Mouse (Mus musculus) kidney, postnatal 0 days (tissue): ENCODE results near the gene Mllt3. TPM values are rescaled to one million over a fixed set of nuclear protein-coding genes. Genes with fewer than 3 reads are reported as not detected.

Experiments
- ATAC-seq: fragments of 200-750 bp; cut with Nextera tagmentation; replicated peaks from 2 replicates; pipeline ENCODE4 v1.8.0; 2017; ENCODE audit warnings: low read depth, moderate number of reproducible peaks, moderate TSS enrichment, moderate library complexity; ENCODE audit not compliant: low FRiP score
- DNase-seq: peaks from one replicate; pipeline ENCODE4 v3.0.0-alpha.2; 2016; ENCODE audit warnings: low spot score
- H3K27ac ChIP-seq: fragments of 300-500 bp; sonication (generic); 2 replicates; pipeline ENCODE4 v1.5.1; 2014; ENCODE audit warnings: mild to moderate bottlenecking
- H3K27me3 ChIP-seq: fragments of 300-500 bp; sonication (generic); 2 replicates; pipeline ENCODE4 v1.6.1; 2014; ENCODE audit warnings: low read length, mixed read lengths; ENCODE audit not compliant: insufficient read depth
- H3K36me3 ChIP-seq: fragments of 300-500 bp; sonication (generic); 2 replicates; pipeline ENCODE4 v1.6.1; 2014; ENCODE audit warnings: low read length, mixed read lengths; ENCODE audit not compliant: insufficient read depth
- H3K4me1 ChIP-seq: fragments of 300-500 bp; sonication (generic); replicated peaks from 2 replicates; pipeline ENCODE4 v1.6.1; 2014; ENCODE audit warnings: antibody characterized with exemption, low read length, mixed read lengths; ENCODE audit not compliant: insufficient read depth
- H3K4me2 ChIP-seq: fragments of 300-500 bp; sonication (generic); 2 replicates; pipeline ENCODE4 v1.6.1; 2014; ENCODE audit warnings: mild to moderate bottlenecking, low read length, moderate library complexity, mixed read lengths
- H3K4me3 ChIP-seq: fragments of 300-500 bp; sonication (generic); replicated peaks from 2 replicates; pipeline ENCODE4 v1.5.1; 2014; ENCODE audit warnings: low read depth, low read length
- H3K9ac ChIP-seq: fragments of 300-500 bp; sonication (generic); 2 replicates; pipeline ENCODE4 v1.6.1; 2014; ENCODE audit warnings: low read depth, low read length
- H3K9me3 ChIP-seq: fragments of 300-500 bp; sonication (generic); replicated peaks from 2 replicates; pipeline ENCODE4 v1.6.1; 2016; ENCODE audit warnings: low read length, inconsistent platforms, mixed read lengths
- CTCF ChIP-seq: IDR thresholded peaks from 2 replicates; pipeline ENCODE4 v1.5.1; 2016; ENCODE audit warnings: antibody characterized with exemption, low read depth, mild to moderate bottlenecking, moderate library complexity
- WGBS: fragments of 180-500 bp; shearing (Covaris S2); extraction: QIAGEN DNeasy Blood & Tissue Kit; methylation state at CpG from one replicate; pipeline ENCODE4 v1.1.7; 2014; 5-methylcytosine and 5-hydroxymethylcytosine counted together
- polyA plus RNA-seq: library from polyadenylated mRNA; unstranded; fragments of >200 nt; fragmentation: Nextera tagmentation; extraction: Ambion mirVana; gene quantifications from 2 replicates; pipeline ENCODE4 v1.2.1, GENCODE M21; 2015

The Mllt3 gene
- polyA plus RNA-seq, 1 experiment from 2014 or later: 28.9 TPM

GRCm38 (mm10) chr4:87863212-87863611 is 170.0 kb downstream of the Mllt3 start:
- TF ChIP-seq CTCF: no peak
- Histone ChIP-seq H3K9ac (no peak overlapping the region), H3K9me3 (no peaks in the 10 kb centered on the region), H3K27me3 (no peaks in the 10 kb centered on the region), H3K4me1 (peaks cover 10% of the 10 kb centered on the region; the same call in 1 of the 2 replicates), H3K4me2 (no peak overlapping the region), H3K4me3 (no peak overlapping the region), H3K36me3 (no peaks in the 10 kb centered on the region), H3K27ac (no peak overlapping the region)
- ATAC-seq: no peak
- WGBS: 93% methylated on average over 5 of the region's 5 CpGs
- DNase-seq: no peak

- peaks cover 10% of the 10 kb centered on the region; the same call in 1 of the 2 replicates for H3K4me1 ChIP-seq
- WGBS: 47% methylated on average over 5 of the region's 5 CpGs
- H3K27ac ChIP-seq: no peak overlapping the region
- H3K36me3 ChIP-seq: no peaks in the 10 kb centered on the region
- ATAC-seq (no peak), DNase-seq (no peak)
- H3K27me3 ChIP-seq: no peaks in the 10 kb centered on the region
- no peak overlapping the region for H3K4me2 ChIP-seq
- H3K9ac ChIP-seq: no peak overlapping the region
- no peaks in the 10 kb centered on the region for H3K9me3 ChIP-seq
- H3K4me3 ChIP-seq: no peak overlapping the region
- TF ChIP-seq CTCF: no peak
These were observed 172.4 kb downstream of the Mllt3 start for GRCm38 (mm10) chr4:87860723-87861122.

- Histone ChIP-seq H3K9me3 (no peaks in the 10 kb centered on the region), H3K36me3 (no peaks in the 10 kb centered on the region), H3K4me2 (no peak overlapping the region), H3K9ac (no peak overlapping the region), H3K4me1 (no peaks in the 10 kb centered on the region), H3K4me3 (no peak overlapping the region), H3K27ac (no peak overlapping the region), H3K27me3 (no peaks in the 10 kb centered on the region)
- ATAC-seq (no peak), DNase-seq (no peak)
- TF ChIP-seq CTCF: no peak
- 73% methylated on average over 4 of the region's 4 CpGs for WGBS
These were observed 174.0 kb downstream of the Mllt3 start for GRCm38 (mm10) chr4:87859148-87859547.

- H3K27me3 ChIP-seq: no peaks in the 10 kb centered on the region
- no peak for ATAC-seq
- no peak overlapping the region for H3K4me3 ChIP-seq
- H3K36me3 ChIP-seq: no peaks in the 10 kb centered on the region
- TF ChIP-seq CTCF: no peak
- H3K27ac ChIP-seq: no peak overlapping the region
- no peaks in the 10 kb centered on the region for H3K9me3 ChIP-seq
- no peaks in the 10 kb centered on the region for H3K4me1 ChIP-seq
- H3K9ac ChIP-seq: no peak overlapping the region
- DNase-seq: no peak
- no peak overlapping the region for H3K4me2 ChIP-seq
- 100% methylated on average over 1 of the region's 1 CpGs for WGBS
These were observed 175.2 kb downstream of the Mllt3 start for GRCm38 (mm10) chr4:87857982-87858381.

- DNase-seq: no peak
These were observed 180.7 kb downstream of the Mllt3 start for GRCm38 (mm10) chr4:87852461-87852860.

GRCm38 (mm10) chr4:87850051-87850450 is 183.1 kb downstream of the Mllt3 start:
- ATAC-seq: no peak
- WGBS: 85% methylated on average over 5 of the region's 5 CpGs

More at GRCm38 (mm10) chr4:87852461-87852860, 180.7 kb downstream of the Mllt3 start:
- Histone ChIP-seq H3K4me3 (no peak overlapping the region), H3K4me1 (no peaks in the 10 kb centered on the region), H3K27ac (no peak overlapping the region), H3K36me3 (no peaks in the 10 kb centered on the region), H3K9ac (no peak overlapping the region), H3K9me3 (no peaks in the 10 kb centered on the region), H3K4me2 (no peak overlapping the region), H3K27me3 (no peaks in the 10 kb centered on the region)
- ATAC-seq: no peak
- TF ChIP-seq CTCF: no peak
- WGBS: 87% methylated on average over 2 of the region's 2 CpGs

GRCm38 (mm10) chr4:87844668-87845210 is 188.4 kb downstream of the Mllt3 start:
- no peak for ATAC-seq
- H3K4me3 ChIP-seq: no peak overlapping the region
- WGBS: 52% methylated on average over 6 of the region's 6 CpGs

More at GRCm38 (mm10) chr4:87850051-87850450, 183.1 kb downstream of the Mllt3 start:
- no peak overlapping the region for H3K4me3 ChIP-seq
- TF ChIP-seq CTCF: no peak
- H3K27me3 ChIP-seq: no peaks in the 10 kb centered on the region
- H3K4me2 ChIP-seq: no peak overlapping the region
- no peaks in the 10 kb centered on the region for H3K9me3 ChIP-seq
- no peak overlapping the region for H3K9ac ChIP-seq
- no peaks in the 10 kb centered on the region for H3K4me1 ChIP-seq
- no peak for DNase-seq
- H3K36me3 ChIP-seq: no peaks in the 10 kb centered on the region
- no peak overlapping the region for H3K27ac ChIP-seq

More at GRCm38 (mm10) chr4:87844668-87845210, 188.4 kb downstream of the Mllt3 start:
- Histone ChIP-seq H3K27ac (no peak overlapping the region), H3K27me3 (no peaks in the 10 kb centered on the region), H3K9me3 (no peaks in the 10 kb centered on the region), H3K9ac (no peak overlapping the region), H3K36me3 (no peaks in the 10 kb centered on the region), H3K4me1 (no peaks in the 10 kb centered on the region), H3K4me2 (no peak overlapping the region)
- DNase-seq: peak; percentile 36
- no peak for TF ChIP-seq CTCF
